9 mouse cellular contexts compared by ENCODE assay signal in genomic region chr5:35104183-35104959, GRCm38 (mm10). TPM values are rescaled to one million over a fixed set of nuclear protein-coding genes. Genes with fewer than 3 reads are reported as not detected.
DNase-seq lines count a peak whose midpoint lies in the region; ATAC-seq and TF ChIP-seq lines count a peak whose summit lies in the region.
"Had no signal": no experiment of that assay in that cellular context is flagged by ENCODE, and none has a peak within 500 bp of the region (broad histone marks: within the 10 kb centered on the region; RNA-seq: fewer than 3 reads in every experiment).

No protein-coding gene starts in this region.

- no peak overlapping the region for H3K27ac ChIP-seq in left cerebral cortex, adult 2 months
- H3K27ac ChIP-seq in forebrain, embryonic 15.5 days (replicated peaks), result no peak overlapping the region
- no peak overlapping the region for H3K27ac ChIP-seq in neural tube, embryonic 14.5 days (ENCODE audit: low read depth, low read length)

- peak overlapping the region; percentile 56 for H3K4me2 ChIP-seq in forebrain, embryonic 15.5 days (replicated peaks)
- peak overlapping the region; percentile 85 for H3K4me2 ChIP-seq in neural tube, embryonic 14.5 days (ENCODE audit: low read depth, low read length)

- no peak for ATAC-seq in forebrain, embryonic 15.5 days (replicated peaks)
- no peak for ATAC-seq in neural tube, embryonic 14.5 days (ENCODE audit: low read depth)

- intact Hi-C loops in left cerebral cortex, adult 2 months (cut with DNase I), result loop anchor here (10.0 kb wide), 1 partner anchor 640 kb away; no protein-coding TSS in a partner anchor
- intact Hi-C loops in left cerebral cortex, postnatal 4 days (cut with DNase I), result no loop called here

- H3K36me3 ChIP-seq in forebrain, embryonic 15.5 days, result peaks cover 30% of the 10 kb centered on the region
- peaks cover 29% of the 10 kb centered on the region for H3K36me3 ChIP-seq in neural tube, embryonic 14.5 days (ENCODE audit: control insufficient read depth, insufficient read depth, low read length)

- no peaks in the 10 kb centered on the region for H3K9me3 ChIP-seq in forebrain, embryonic 15.5 days
- H3K9me3 ChIP-seq in neural tube, embryonic 14.5 days (ENCODE audit: control insufficient read depth, low read length), result no peaks in the 10 kb centered on the region

- TF ChIP-seq CTCF in left cerebral cortex, adult 2 months (IDR thresholded peaks at IDR 0.05), result no peak

- no peaks in the 10 kb centered on the region for H3K27me3 ChIP-seq in forebrain, embryonic 15.5 days
- H3K27me3 ChIP-seq in neural tube, embryonic 14.5 days (ENCODE audit: control insufficient read depth, insufficient read depth, low read length), result no peaks in the 10 kb centered on the region

- peak overlapping the region; percentile 68 for H3K9ac ChIP-seq in forebrain, embryonic 15.5 days (replicated peaks)
- peak overlapping the region; percentile 75; the same call in 1 of the 2 replicates for H3K9ac ChIP-seq in neural tube, embryonic 14.5 days (replicated peaks; ENCODE audit: low read depth, low read length)

- peaks cover 27% of the 10 kb centered on the region for H3K4me1 ChIP-seq in forebrain, embryonic 15.5 days
- H3K4me1 ChIP-seq in neural tube, embryonic 14.5 days (ENCODE audit: control insufficient read depth, insufficient read depth, low read length), result peaks cover 20% of the 10 kb centered on the region

- no peak for DNase-seq in left cerebral cortex, adult 2 months (ENCODE audit: extremely low spot score in 1 of 2, low spot score in 2 of 2)
- no peak for DNase-seq in left cerebral cortex, postnatal 4 days
- DNase-seq in kidney, postnatal 14 days, result peak; percentile 52
- no peak for DNase-seq in ovary, adult 18-20 months (ENCODE audit: low spot score)
- no peak for DNase-seq in testis, postnatal 10 days (ENCODE audit: low spot score)
- DNase-seq in ovary, postnatal 10 days (ENCODE audit: low spot score), result no peak
- DNase-seq: layer of hippocampus, postnatal 36 days had no signal

- peak overlapping the region; percentile 98 for H3K4me3 ChIP-seq in left cerebral cortex, adult 2 months
- peak overlapping the region; percentile 73 for H3K4me3 ChIP-seq in forebrain, embryonic 15.5 days
- peak overlapping the region; percentile 77 for H3K4me3 ChIP-seq in neural tube, embryonic 14.5 days (ENCODE audit: low read depth, low read length)

- WGBS in forebrain, embryonic 15.5 days, result 64% methylated on average over 8 of the region's 8 CpGs
- 65% methylated on average over 8 of the region's 8 CpGs for WGBS in neural tube, embryonic 14.5 days

RNA-seq across cellular contexts. Expression of gene Lrpap1, which starts 1.2 kb away (rescaled TPM):
- total RNA-seq in left cerebral cortex, adult 2 months (2021), result 100 to 1,000 TPM; 137 to 138 TPM
- total RNA-seq in left cerebral cortex, postnatal 4 days (2021), result 10 to 100 TPM; 73.4 to 83.3 TPM
- polyA plus RNA-seq in forebrain, embryonic 15.5 days (2015; fragmentation: Nextera tagmentation; extraction: Ambion mirVana), result 146 and 152 TPM in 2 replicates
- polyA plus RNA-seq in neural tube, embryonic 14.5 days (2014; fragmentation: Nextera tagmentation; extraction: Ambion mirVana), result 156 and 161 TPM in 2 replicates

RNA-seq across cellular contexts. Expression of gene Dok7, which starts 47.8 kb away (rescaled TPM):
- total RNA-seq in left cerebral cortex, adult 2 months (2021), result 10 to 100 TPM; 22.3 to 26.0 TPM
- 10 to 100 TPM in 1 of 2 experiments, 1 to 10 TPM in 1; 9.4 to 10.3 TPM for total RNA-seq in left cerebral cortex, postnatal 4 days (2021)
- polyA plus RNA-seq in forebrain, embryonic 15.5 days (2015; fragmentation: Nextera tagmentation; extraction: Ambion mirVana), result 7.2 and 7.9 TPM in 2 replicates
- polyA plus RNA-seq in neural tube, embryonic 14.5 days (2014; fragmentation: Nextera tagmentation; extraction: Ambion mirVana), result 4.2 and 5.7 TPM in 2 replicates
